Mouse (Mus musculus): ENCODE measurements at regions not wholly inside any gene's neighbourhood (a gene's known extent, or its start where the extent isn't known, plus 50 kb on each side); places are given as distances from the start of the nearest gene placed in this dataset.

- no peak overlapping the region for H3K4me3 ChIP-seq (ENCODE audit: low read depth, low read length)
- H3K27ac ChIP-seq (ENCODE audit: low read depth), result no peak overlapping the region
- no peak overlapping the region for H3K9ac ChIP-seq (replicated peaks)
- no peaks in the 10 kb centered on the region for H3K27me3 ChIP-seq (ENCODE audit: insufficient read depth, low read length)
- H3K36me3 ChIP-seq (replicated peaks; ENCODE audit: insufficient read depth, low read length), result no peaks in the 10 kb centered on the region
- H3K9me3 ChIP-seq (ENCODE audit: low read length), result no peaks in the 10 kb centered on the region
- no peak for ATAC-seq
- H3K4me1 ChIP-seq (ENCODE audit: insufficient read depth), result no peaks in the 10 kb centered on the region
- DNase-seq, result no peak
- no peak overlapping the region for H3K4me2 ChIP-seq (ENCODE audit: low read depth, low read length)
- TF ChIP-seq CTCF (IDR thresholded peaks at IDR 0.05; ENCODE audit: low read depth) (no peak), EP300 (IDR thresholded peaks at IDR 0.05; ENCODE audit: low read depth) (no peak)
- WGBS (ENCODE audit: insufficient replicate concordance), result 69% methylated on average over 3 of the region's 3 CpGs
Measured at GRCm38 (mm10) chr15:59954345-59954744, 62.1 kb downstream of the 4933412E24Rik start.

- TF ChIP-seq EP300 (IDR thresholded peaks at IDR 0.05; ENCODE audit: low read depth), result no peak
- TF ChIP-seq CTCF (IDR thresholded peaks at IDR 0.05; ENCODE audit: low read depth), result no peak
- no peaks in the 10 kb centered on the region for H3K36me3 ChIP-seq (replicated peaks; ENCODE audit: insufficient read depth, low read length)
- no peak for DNase-seq
- H3K9me3 ChIP-seq (ENCODE audit: low read length), result no peaks in the 10 kb centered on the region
- H3K4me2 ChIP-seq (ENCODE audit: low read depth, low read length), result no peak overlapping the region
- 53% methylated on average over 4 of the region's 4 CpGs for WGBS (ENCODE audit: insufficient replicate concordance)
- no peaks in the 10 kb centered on the region for H3K4me1 ChIP-seq (ENCODE audit: insufficient read depth)
- no peak for ATAC-seq
- H3K9ac ChIP-seq (replicated peaks), result no peak overlapping the region
- no peak overlapping the region for H3K4me3 ChIP-seq (ENCODE audit: low read depth, low read length)
- no peak overlapping the region for H3K27ac ChIP-seq (ENCODE audit: low read depth)
- H3K27me3 ChIP-seq (ENCODE audit: insufficient read depth, low read length), result no peaks in the 10 kb centered on the region
Measured at GRCm38 (mm10) chr15:59953857-59954256, 62.6 kb downstream of the 4933412E24Rik start.

GRCm38 (mm10) chr15:59950617-59951216 is 65.7 kb downstream of the 4933412E24Rik start:
- Histone ChIP-seq H3K9me3 (ENCODE audit: low read length) (no peaks in the 10 kb centered on the region), H3K4me3 (ENCODE audit: low read depth, low read length) (no peak overlapping the region), H3K27ac (ENCODE audit: low read depth) (no peak overlapping the region), H3K4me2 (ENCODE audit: low read depth, low read length) (peak overlapping the region; percentile 41), H3K9ac (replicated peaks) (no peak overlapping the region), H3K4me1 (ENCODE audit: insufficient read depth) (no peaks in the 10 kb centered on the region), H3K36me3 (replicated peaks; ENCODE audit: insufficient read depth, low read length) (no peaks in the 10 kb centered on the region), H3K27me3 (ENCODE audit: insufficient read depth, low read length) (no peaks in the 10 kb centered on the region)
- TF ChIP-seq CTCF (IDR thresholded peaks at IDR 0.05; ENCODE audit: low read depth) (no peak), EP300 (IDR thresholded peaks at IDR 0.05; ENCODE audit: low read depth) (no peak)
- ATAC-seq (no peak), DNase-seq (no peak)
- WGBS (ENCODE audit: insufficient replicate concordance), result 58% methylated on average over 3 of the region's 3 CpGs

- H3K27ac ChIP-seq (ENCODE audit: low read depth), result no peak overlapping the region
- 24% methylated on average over 8 of the region's 8 CpGs for WGBS (ENCODE audit: insufficient replicate concordance)
- H3K4me3 ChIP-seq (ENCODE audit: low read depth, low read length), result no peak overlapping the region
- H3K36me3 ChIP-seq (replicated peaks; ENCODE audit: insufficient read depth, low read length), result no peaks in the 10 kb centered on the region
- TF ChIP-seq CTCF (IDR thresholded peaks at IDR 0.05; ENCODE audit: low read depth), result no peak
- TF ChIP-seq EP300 (IDR thresholded peaks at IDR 0.05; ENCODE audit: low read depth), result no peak
- ATAC-seq, result no peak
- H3K9me3 ChIP-seq (ENCODE audit: low read length), result no peaks in the 10 kb centered on the region
- H3K4me2 ChIP-seq (ENCODE audit: low read depth, low read length), result no peak overlapping the region
- DNase-seq, result no peak
- no peaks in the 10 kb centered on the region for H3K4me1 ChIP-seq (ENCODE audit: insufficient read depth)
- no peaks in the 10 kb centered on the region for H3K27me3 ChIP-seq (ENCODE audit: insufficient read depth, low read length)
- no peak overlapping the region for H3K9ac ChIP-seq (replicated peaks)
Measured at GRCm38 (mm10) chr15:59945208-59945607, 71.2 kb downstream of the 4933412E24Rik start.

- 48% methylated on average over 5 of the region's 5 CpGs for WGBS (ENCODE audit: insufficient replicate concordance)
- no peak overlapping the region for H3K4me2 ChIP-seq (ENCODE audit: low read depth, low read length)
- no peaks in the 10 kb centered on the region for H3K36me3 ChIP-seq (replicated peaks; ENCODE audit: insufficient read depth, low read length)
- H3K4me3 ChIP-seq (ENCODE audit: low read depth, low read length), result no peak overlapping the region
- no peaks in the 10 kb centered on the region for H3K27me3 ChIP-seq (ENCODE audit: insufficient read depth, low read length)
- no peaks in the 10 kb centered on the region for H3K9me3 ChIP-seq (ENCODE audit: low read length)
- H3K4me1 ChIP-seq (ENCODE audit: insufficient read depth), result no peaks in the 10 kb centered on the region
- no peak overlapping the region for H3K27ac ChIP-seq (ENCODE audit: low read depth)
- DNase-seq, result no peak
- TF ChIP-seq CTCF (IDR thresholded peaks at IDR 0.05; ENCODE audit: low read depth), result no peak
- no peak for TF ChIP-seq EP300 (IDR thresholded peaks at IDR 0.05; ENCODE audit: low read depth)
- no peak for ATAC-seq
- no peak overlapping the region for H3K9ac ChIP-seq (replicated peaks)
Measured at GRCm38 (mm10) chr15:59936486-59936885, 79.9 kb downstream of the 4933412E24Rik start.

- Histone ChIP-seq H3K4me2 (ENCODE audit: low read depth, low read length) (no peak overlapping the region), H3K36me3 (replicated peaks; ENCODE audit: insufficient read depth, low read length) (no peaks in the 10 kb centered on the region), H3K27me3 (ENCODE audit: insufficient read depth, low read length) (no peaks in the 10 kb centered on the region), H3K4me3 (ENCODE audit: low read depth, low read length) (no peak overlapping the region), H3K4me1 (ENCODE audit: insufficient read depth) (no peaks in the 10 kb centered on the region), H3K9me3 (ENCODE audit: low read length) (no peaks in the 10 kb centered on the region), H3K27ac (ENCODE audit: low read depth) (no peak overlapping the region), H3K9ac (replicated peaks) (no peak overlapping the region)
- TF ChIP-seq CTCF (IDR thresholded peaks at IDR 0.05; ENCODE audit: low read depth) (no peak), EP300 (IDR thresholded peaks at IDR 0.05; ENCODE audit: low read depth) (no peak)
- no peak for DNase-seq
- ATAC-seq, result no peak
- 54% methylated on average over 4 of the region's 4 CpGs for WGBS (ENCODE audit: insufficient replicate concordance)
Measured at GRCm38 (mm10) chr15:59913860-59914259, 102.6 kb downstream of the 4933412E24Rik start.

GRCm38 (mm10) chr15:59908300-59908699 is 108.1 kb downstream of the 4933412E24Rik start:
- Histone ChIP-seq H3K4me3 (ENCODE audit: low read depth, low read length) (no peak overlapping the region), H3K4me1 (ENCODE audit: insufficient read depth) (no peaks in the 10 kb centered on the region), H3K36me3 (replicated peaks; ENCODE audit: insufficient read depth, low read length) (no peaks in the 10 kb centered on the region), H3K27ac (ENCODE audit: low read depth) (no peak overlapping the region), H3K9me3 (ENCODE audit: low read length) (no peaks in the 10 kb centered on the region), H3K9ac (replicated peaks) (no peak overlapping the region), H3K4me2 (ENCODE audit: low read depth, low read length) (no peak overlapping the region), H3K27me3 (ENCODE audit: insufficient read depth, low read length) (no peaks in the 10 kb centered on the region)
- WGBS (ENCODE audit: insufficient replicate concordance), result 71% methylated on average over 2 of the region's 2 CpGs
- DNase-seq, result no peak
- no peak for TF ChIP-seq EP300 (IDR thresholded peaks at IDR 0.05; ENCODE audit: low read depth)
- TF ChIP-seq CTCF (IDR thresholded peaks at IDR 0.05; ENCODE audit: low read depth), result no peak
- no peak for ATAC-seq

Data from liver, postnatal 0 days (tissue).